Mouse (Mus musculus): ENCODE measurements around the gene Fyn.

GRCm38 (mm10) chr10:39431265-39431664 lies 62.6 kb downstream of the Fyn start:
- TF ChIP-seq CTCF (IDR thresholded peaks at IDR 0.05; ENCODE audit: low read depth) (no peak), EP300 (IDR thresholded peaks at IDR 0.05; ENCODE audit: low read depth) (no peak)
